Mouse (Mus musculus) liver, postnatal 0 days (tissue): ENCODE measurements around the gene Apba1. TPM values are rescaled to one million over a fixed set of nuclear protein-coding genes. Genes with fewer than 3 reads are reported as not detected.

Experiments used
- ATAC-seq: fragments of 200-750 bp; cut with Nextera tagmentation; 2 replicates; pipeline ENCODE4 v1.8.0; 2017; ENCODE audit warnings: mild to moderate bottlenecking, moderate library complexity
- DNase-seq: peaks from one replicate; pipeline ENCODE4 v3.0.0-alpha.2; 2016
- H3K27ac ChIP-seq: fragments of 300-500 bp; sonication (generic); 2 replicates; pipeline ENCODE4 v1.5.1; 2014; ENCODE audit warnings: antibody characterized with exemption, moderate library complexity, mild to moderate bottlenecking, low read depth
- H3K27me3 ChIP-seq: fragments of 300-500 bp; sonication (generic); 2 replicates; pipeline ENCODE4 v1.6.1; 2014; ENCODE audit warnings: low read length, control low read depth, mixed read lengths; ENCODE audit not compliant: insufficient read depth
- H3K36me3 ChIP-seq: fragments of 300-500 bp; sonication (generic); replicated peaks from 2 replicates; pipeline ENCODE4 v1.6.1; 2014; ENCODE audit warnings: mild to moderate bottlenecking, control low read depth, low read length, moderate library complexity, mixed read lengths; ENCODE audit not compliant: insufficient read depth
- H3K4me1 ChIP-seq: fragments of 300-500 bp; sonication (generic); 2 replicates; pipeline ENCODE4 v1.6.1; 2014; ENCODE audit warnings: antibody characterized with exemption, mild to moderate bottlenecking, control low read depth; ENCODE audit not compliant: insufficient read depth
- H3K4me2 ChIP-seq: fragments of 300-500 bp; sonication (generic); 2 replicates; pipeline ENCODE4 v1.6.1; 2014; ENCODE audit warnings: low read depth, mild to moderate bottlenecking, low read length, moderate library complexity, mixed read lengths
- H3K4me3 ChIP-seq: fragments of 300-500 bp; sonication (generic); 2 replicates; pipeline ENCODE4 v1.5.1; 2014; ENCODE audit warnings: low read depth, low read length
- H3K9ac ChIP-seq: fragments of 300-500 bp; sonication (generic); replicated peaks from 2 replicates; pipeline ENCODE4 v1.6.1; 2014; ENCODE audit warnings: mild to moderate bottlenecking, moderate library complexity
- H3K9me3 ChIP-seq: fragments of 300-500 bp; sonication (generic); 2 replicates; pipeline ENCODE4 v1.6.1; 2016; ENCODE audit warnings: mild to moderate bottlenecking, control low read depth, low read length, mixed read lengths
- CTCF ChIP-seq: sonication (generic); IDR thresholded peaks from 2 replicates; pipeline ENCODE4 v1.5.1; 2016; ENCODE audit warnings: antibody characterized with exemption, low read depth
- EP300 ChIP-seq: IDR thresholded peaks from 2 replicates; pipeline ENCODE4 v1.6.1; 2016; ENCODE audit warnings: antibody characterized with exemption, low read depth, mild to moderate bottlenecking
- WGBS: fragments of 180-500 bp; shearing (Covaris S2); extraction: QIAGEN DNeasy Blood & Tissue Kit; methylation state at CpG from one replicate; pipeline ENCODE4 v1.1.7; 2014; ENCODE audit not compliant: insufficient replicate concordance; 5-methylcytosine and 5-hydroxymethylcytosine counted together
- polyA plus RNA-seq: library from polyadenylated mRNA; unstranded; fragments of >200 nt; fragmentation: Nextera tagmentation; extraction: Ambion mirVana; gene quantifications from 2 replicates; pipeline ENCODE4 v1.2.1, GENCODE M21; 2015

The Apba1 gene
- polyA plus RNA-seq, 1 experiment from 2014 or later = 0.07 TPM

DNA sequence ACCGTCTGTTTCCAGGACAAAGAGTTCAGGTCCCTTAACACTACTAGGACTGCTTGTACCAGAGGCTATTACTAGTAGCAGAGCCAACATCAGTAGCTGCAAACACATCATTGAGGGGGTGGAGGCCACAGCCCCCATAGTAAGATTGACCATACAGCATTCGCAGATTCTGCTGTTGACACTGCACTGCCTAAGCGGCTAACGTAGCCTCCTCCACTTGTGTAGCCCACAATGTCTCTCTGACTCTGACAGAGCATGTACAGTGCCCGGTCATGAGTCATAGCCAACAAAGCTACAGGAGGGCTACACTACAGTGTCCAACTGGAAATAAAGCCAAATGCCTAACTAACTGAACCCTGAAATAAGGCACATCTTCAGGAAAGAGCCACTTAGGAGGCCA is 166.9 kb downstream of the Apba1 start:
- H3K27ac ChIP-seq = no peak overlapping the region
- TF ChIP-seq EP300 (no peak), CTCF (no peak)
- 85% methylated on average over 5 of the region's 5 CpGs for WGBS
- H3K4me1 ChIP-seq = no peaks in the 10 kb centered on the region
- no peak for ATAC-seq
- no peak for DNase-seq
- H3K9me3 ChIP-seq = no peaks in the 10 kb centered on the region
- no peaks in the 10 kb centered on the region for H3K36me3 ChIP-seq
- no peak overlapping the region for H3K9ac ChIP-seq
- H3K27me3 ChIP-seq = no peaks in the 10 kb centered on the region
- no peak overlapping the region for H3K4me2 ChIP-seq
- H3K4me3 ChIP-seq = no peak overlapping the region

DNA sequence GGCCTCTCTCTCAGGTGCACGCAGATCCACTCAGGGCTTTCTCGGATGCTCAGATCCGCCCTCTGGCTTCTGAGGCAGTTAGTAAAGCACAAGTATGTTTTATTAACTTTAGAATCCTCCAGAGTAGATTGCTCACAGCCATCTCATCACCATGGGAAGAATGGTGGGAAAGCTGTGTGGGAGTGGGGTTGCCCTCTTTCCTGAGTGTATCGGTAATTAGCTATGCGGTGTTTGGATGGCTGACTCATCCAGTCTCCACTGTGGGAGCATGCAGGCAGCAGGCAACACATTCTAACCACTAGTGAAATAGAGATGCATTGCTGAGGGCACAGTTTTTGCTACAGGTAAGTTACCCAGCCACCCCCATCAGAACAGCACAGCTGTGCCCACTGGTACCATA is 172.1 kb downstream of the Apba1 start:
- H3K4me2 ChIP-seq = no peak overlapping the region
- no peaks in the 10 kb centered on the region for H3K9me3 ChIP-seq
- no peak for DNase-seq
- no peak for ATAC-seq
- no peaks in the 10 kb centered on the region for H3K4me1 ChIP-seq
- H3K36me3 ChIP-seq = no peaks in the 10 kb centered on the region
- no peaks in the 10 kb centered on the region for H3K27me3 ChIP-seq
- H3K4me3 ChIP-seq = no peak overlapping the region
- no peak overlapping the region for H3K27ac ChIP-seq
- WGBS = 88% methylated on average over 5 of the region's 5 CpGs
- no peak overlapping the region for H3K9ac ChIP-seq
- TF ChIP-seq EP300 (no peak), CTCF (no peak)

- Histone ChIP-seq H3K4me3 (no peak overlapping the region), H3K4me1 (no peaks in the 10 kb centered on the region), H3K27me3 (no peaks in the 10 kb centered on the region), H3K27ac (no peak overlapping the region), H3K9ac (no peak overlapping the region), H3K9me3 (no peaks in the 10 kb centered on the region), H3K4me2 (no peak overlapping the region), H3K36me3 (no peaks in the 10 kb centered on the region)
- ATAC-seq = no peak
- no peak for TF ChIP-seq CTCF
- no peak for DNase-seq
- 74% methylated on average over 12 of the region's 12 CpGs for WGBS
Observed at GRCm38 (mm10) chr19:23941422-23941949, 182.8 kb downstream of the Apba1 start.

DNA sequence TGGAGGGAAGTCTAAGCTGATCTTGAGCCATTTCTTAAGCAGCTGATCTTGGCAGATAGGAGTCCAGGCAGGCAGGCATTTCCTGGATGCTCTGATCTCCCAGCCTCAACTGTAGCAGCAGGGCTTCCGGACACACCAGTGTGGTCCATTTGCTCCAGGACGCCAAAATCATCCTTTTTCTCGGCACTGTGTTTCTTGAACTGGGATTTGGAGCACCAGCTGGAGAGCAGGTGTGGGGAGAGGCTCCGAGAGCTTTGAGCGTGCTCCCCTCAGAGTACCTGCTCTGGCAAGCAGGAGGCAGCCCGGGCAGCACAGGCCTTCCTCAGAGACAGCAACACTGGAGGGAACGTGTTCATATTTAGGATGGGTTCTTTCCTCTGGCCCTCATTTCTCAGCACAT is 184.2 kb downstream of the Apba1 start:
- 73% methylated on average over 7 of the region's 7 CpGs for WGBS
- ATAC-seq = no peak
- Histone ChIP-seq H3K27me3 (no peaks in the 10 kb centered on the region), H3K4me2 (no peak overlapping the region), H3K4me3 (no peak overlapping the region), H3K9ac (no peak overlapping the region), H3K4me1 (no peaks in the 10 kb centered on the region), H3K36me3 (no peaks in the 10 kb centered on the region), H3K9me3 (no peaks in the 10 kb centered on the region), H3K27ac (no peak overlapping the region)
- DNase-seq = no peak
- TF ChIP-seq CTCF (no peak), EP300 (no peak)

GRCm38 (mm10) chr19:23946026-23946685 is 187.5 kb downstream of the Apba1 start:
- H3K4me3 ChIP-seq = no peak overlapping the region
- ATAC-seq = no peak
- no peaks in the 10 kb centered on the region for H3K36me3 ChIP-seq
- no peak for TF ChIP-seq EP300
- TF ChIP-seq CTCF = no peak
- no peak overlapping the region for H3K27ac ChIP-seq
- no peak overlapping the region for H3K4me2 ChIP-seq
- 68% methylated on average over 6 of the region's 6 CpGs for WGBS
- H3K9ac ChIP-seq = no peak overlapping the region
- H3K9me3 ChIP-seq = no peaks in the 10 kb centered on the region
- H3K27me3 ChIP-seq = no peaks in the 10 kb centered on the region
- no peaks in the 10 kb centered on the region for H3K4me1 ChIP-seq
- DNase-seq = no peak

- H3K36me3 ChIP-seq = no peaks in the 10 kb centered on the region
- 82% methylated on average over 4 of the region's 4 CpGs for WGBS
- no peak overlapping the region for H3K4me3 ChIP-seq
- no peaks in the 10 kb centered on the region for H3K4me1 ChIP-seq
- no peaks in the 10 kb centered on the region for H3K9me3 ChIP-seq
- H3K4me2 ChIP-seq = no peak overlapping the region
- H3K27me3 ChIP-seq = no peaks in the 10 kb centered on the region
- no peak for DNase-seq
- no peak overlapping the region for H3K27ac ChIP-seq
- H3K9ac ChIP-seq = no peak overlapping the region
- ATAC-seq = no peak
- TF ChIP-seq EP300 = no peak
- no peak for TF ChIP-seq CTCF
Observed at GRCm38 (mm10) chr19:23946751-23947150, 188.1 kb downstream of the Apba1 start.

DNA sequence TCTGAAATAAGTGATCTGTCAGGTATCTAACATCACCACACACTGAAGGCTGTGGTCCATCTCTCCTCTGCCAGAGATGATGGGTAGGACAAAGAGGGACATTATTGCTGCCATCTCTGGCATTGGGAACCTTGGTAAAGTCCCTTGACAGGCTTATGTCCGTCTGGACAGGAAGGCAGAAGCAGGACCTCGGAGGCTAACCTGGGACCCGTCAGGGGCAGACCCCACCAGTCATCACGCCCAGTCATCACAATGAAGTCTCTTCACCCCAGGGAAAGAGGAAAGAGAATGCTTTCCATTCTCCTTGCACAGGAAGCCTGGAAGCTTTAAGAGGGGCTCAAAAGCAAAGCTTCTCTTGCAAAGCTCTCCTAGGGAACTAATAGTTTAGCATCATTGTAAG is 189.2 kb downstream of the Apba1 start:
- 64% methylated on average over 4 of the region's 4 CpGs for WGBS
- H3K36me3 ChIP-seq = no peaks in the 10 kb centered on the region
- H3K9me3 ChIP-seq = no peaks in the 10 kb centered on the region
- H3K4me1 ChIP-seq = no peaks in the 10 kb centered on the region
- no peak overlapping the region for H3K4me3 ChIP-seq
- no peak for DNase-seq
- H3K4me2 ChIP-seq = no peak overlapping the region
- no peak overlapping the region for H3K9ac ChIP-seq
- no peak for ATAC-seq
- TF ChIP-seq CTCF = no peak
- no peak for TF ChIP-seq EP300
- H3K27me3 ChIP-seq = no peaks in the 10 kb centered on the region
- no peak overlapping the region for H3K27ac ChIP-seq
